Mouse (Mus musculus): ENCODE results near the gene Sebox. TPM values are rescaled to one million over a fixed set of nuclear protein-coding genes. Genes with fewer than 3 reads are reported as not detected.

Sebox gene
- polyA plus RNA-seq, 1 experiment from 2014 or later, result not detected

GRCm38 (mm10) chr11:78550168-78551058 lies 47.2 kb downstream of the Sebox start, which contains the start of gene Tmem97:
TSS of gene Tmem97 (minus strand) at chr11:78550777.
- peak; percentile 96 for DNase-seq (ENCODE audit: low spot score)
- H3K4me1 ChIP-seq, result peaks cover 34% of the 10 kb centered on the region
- peaks cover 6% of the 10 kb centered on the region; the same call in 1 of the 2 replicates for H3K9me3 ChIP-seq (replicated peaks)
- no peaks in the 10 kb centered on the region for H3K27me3 ChIP-seq (ENCODE audit: low read depth, poor library complexity, severe bottlenecking)
- WGBS, result under 1% methylated on average over 60 of the region's 60 CpGs
- peaks cover 11% of the 10 kb centered on the region for H3K36me3 ChIP-seq
- H3K4me3 ChIP-seq, result peak within 1 kb of the TSS; percentile 67
- peak within 1 kb of the TSS; percentile 92 for H3K27ac ChIP-seq (replicated peaks)

GRCm38 (mm10) chr11:78551059-78551398 lies 47.8 kb downstream of the Sebox start:
- Histone ChIP-seq H3K9me3 (replicated peaks) (peaks cover 6% of the 10 kb centered on the region; the same call in 1 of the 2 replicates), H3K27ac (replicated peaks) (peak overlapping the region; percentile 92), H3K36me3 (peaks cover 7% of the 10 kb centered on the region; the same call in 1 of the 2 replicates), H3K4me3 (peak overlapping the region; percentile 67), H3K27me3 (ENCODE audit: low read depth, poor library complexity, severe bottlenecking) (no peaks in the 10 kb centered on the region), H3K4me1 (peaks cover 34% of the 10 kb centered on the region)
- WGBS, result 36% methylated on average over 6 of the region's 6 CpGs
- no peak for DNase-seq (ENCODE audit: low spot score)

Other genes with a start within 250 kb of the Sebox start
- 62.8 and 69.7 TPM in 2 replicates for gene 2610507B11Rik, start 241.7 kb upstream of the Sebox start, polyA plus RNA-seq (2016; fragmentation: Nextera tagmentation; extraction: Ambion mirVana)
- 0.34 and 0.43 TPM in 2 replicates for gene BC030499, start 212.6 kb upstream of the Sebox start, polyA plus RNA-seq (2016; fragmentation: Nextera tagmentation; extraction: Ambion mirVana)
- gene Spag5, start 201.9 kb upstream of the Sebox start, polyA plus RNA-seq (2016; fragmentation: Nextera tagmentation; extraction: Ambion mirVana), result 63.4 and 64.2 TPM in 2 replicates
- gene Aldoc, start 180.5 kb upstream of the Sebox start, polyA plus RNA-seq (2016; fragmentation: Nextera tagmentation; extraction: Ambion mirVana), result 1.5 and 1.6 TPM in 2 replicates
- 74.0 and 78.5 TPM in 2 replicates for gene Pigs, start 175.0 kb upstream of the Sebox start, polyA plus RNA-seq (2016; fragmentation: Nextera tagmentation; extraction: Ambion mirVana)
- gene Unc119, start 160.0 kb upstream of the Sebox start, polyA plus RNA-seq (2016; fragmentation: Nextera tagmentation; extraction: Ambion mirVana), result 57.7 and 61.7 TPM in 2 replicates
- gene Foxn1, start 116.9 kb upstream of the Sebox start, polyA plus RNA-seq (2016; fragmentation: Nextera tagmentation; extraction: Ambion mirVana), result not detected in 2 replicates
- not detected in 2 replicates for gene Slc13a2, start 81.2 kb upstream of the Sebox start, polyA plus RNA-seq (2016; fragmentation: Nextera tagmentation; extraction: Ambion mirVana)
- gene Slc46a1, start 37.8 kb upstream of the Sebox start, polyA plus RNA-seq (2016; fragmentation: Nextera tagmentation; extraction: Ambion mirVana), result 23.2 and 27.1 TPM in 2 replicates
- 16.9 and 23.9 TPM in 2 replicates for gene Sarm1, start 5.7 kb upstream of the Sebox start, polyA plus RNA-seq (2016; fragmentation: Nextera tagmentation; extraction: Ambion mirVana)
- gene Vtn, start 4.4 kb upstream of the Sebox start, polyA plus RNA-seq (2016; fragmentation: Nextera tagmentation; extraction: Ambion mirVana), result 116 and 119 TPM in 2 replicates
- gene Tmem199, start 8.7 kb downstream of the Sebox start, polyA plus RNA-seq (2016; fragmentation: Nextera tagmentation; extraction: Ambion mirVana), result 81.8 and 88.8 TPM in 2 replicates
- gene Poldip2, start 8.7 kb downstream of the Sebox start, polyA plus RNA-seq (2016; fragmentation: Nextera tagmentation; extraction: Ambion mirVana), result 148 and 157 TPM in 2 replicates
- 85.1 and 89.6 TPM in 2 replicates for gene Tnfaip1, start 32.9 kb downstream of the Sebox start, polyA plus RNA-seq (2016; fragmentation: Nextera tagmentation; extraction: Ambion mirVana)
- gene Ift20, start 32.9 kb downstream of the Sebox start, polyA plus RNA-seq (2016; fragmentation: Nextera tagmentation; extraction: Ambion mirVana), result 83.4 and 84.5 TPM in 2 replicates
- gene Tmem97, start 47.3 kb downstream of the Sebox start, polyA plus RNA-seq (2016; fragmentation: Nextera tagmentation; extraction: Ambion mirVana), result 91.6 and 110 TPM in 2 replicates
- gene Nlk, start 193.9 kb downstream of the Sebox start, polyA plus RNA-seq (2016; fragmentation: Nextera tagmentation; extraction: Ambion mirVana), result 18.5 and 21.1 TPM in 2 replicates
- gene Ccnq, start 248.3 kb downstream of the Sebox start, polyA plus RNA-seq (2016; fragmentation: Nextera tagmentation; extraction: Ambion mirVana), result 39.5 and 40.5 TPM in 2 replicates